Mouse (Mus musculus): ENCODE data around the gene Grasp.

GRCm38 (mm10) chr15:101228866-101229590 is 5.0 kb downstream of the Grasp start:
- TF ChIP-seq CTCF (conservative IDR thresholded peaks at IDR 0.05; ENCODE audit: insufficient read depth, insufficient read length, low read depth, low read length) (no peak), POLR2A (IDR thresholded peaks at IDR 0.05; ENCODE audit: low read depth, low read length) (no peak)
